Mouse (Mus musculus) MEL (cell line): ENCODE measurements around the gene Sftpd. TPM values are rescaled to one million over a fixed set of nuclear protein-coding genes. Genes with fewer than 3 reads are reported as not detected.

Experiments
- DNase-seq: peaks from one replicate; pipeline ENCODE4 v3.0.0; 2011; ENCODE audit warnings: low read depth, low spot score
- H3K27ac ChIP-seq: 2 replicates; pipeline ENCODE4 v1.5.1; 2012; ENCODE audit warnings: low read depth, mild to moderate bottlenecking, control low read depth, low read length, moderate library complexity; ENCODE audit not compliant: control insufficient read depth
- H3K27me3 ChIP-seq, 2 experiments: fragments of 150-350 bp in 1 of 2; sonication (generic) in 1 of 2; 2 replicates each; pipeline ENCODE4 v1.6.1; 2012; ENCODE audit warnings: low read length in 2 of 2, mild to moderate bottlenecking in 2 of 2, improper control_type of control experiment in 1 of 2, moderate library complexity in 1 of 2; ENCODE audit not compliant: insufficient read depth in 2 of 2, control insufficient read depth in 1 of 2
- H3K36me3 ChIP-seq, 2 experiments: 2 replicates each; pipeline ENCODE4 v1.6.1; 2012 to 2014; ENCODE audit warnings: low read length in 2 of 2, improper control_type of control experiment in 1 of 2, inconsistent platforms in 1 of 2, mild to moderate bottlenecking in 1 of 2; ENCODE audit not compliant: insufficient read depth in 2 of 2, control insufficient read depth in 1 of 2
- H3K4me1 ChIP-seq, 2 experiments: fragments of 150-350 bp in 1 of 2; sonication (generic) in 1 of 2; 2 replicates each; pipeline ENCODE4 v1.6.1; 2012; ENCODE audit warnings: low read length in 2 of 2, improper control_type of control experiment in 1 of 2, mild to moderate bottlenecking in 1 of 2; ENCODE audit not compliant: insufficient read depth in 2 of 2, control insufficient read depth in 1 of 2
- H3K4me3 ChIP-seq, 2 experiments: fragments of 150-350 bp in 1 of 2; sonication (generic) in 1 of 2; 2 replicates each; pipeline ENCODE4 v1.5.1; 2012; ENCODE audit warnings: low read depth in 2 of 2, low read length in 2 of 2, mild to moderate bottlenecking in 2 of 2, moderate library complexity in 2 of 2, control low read depth in 1 of 2, improper control_type of control experiment in 1 of 2; ENCODE audit not compliant: control insufficient read depth in 1 of 2, insufficient read depth in 1 of 2
- H3K79me2 ChIP-seq: 2 replicates; pipeline ENCODE4 v1.6.1; 2012; ENCODE audit warnings: mild to moderate bottlenecking, low read length, moderate library complexity; ENCODE audit not compliant: control insufficient read depth, poor library complexity, insufficient read depth
- H3K9ac ChIP-seq: 2 replicates; pipeline ENCODE4 v1.6.1; 2012; ENCODE audit warnings: low read depth, mild to moderate bottlenecking, control low read depth, low read length, moderate library complexity; ENCODE audit not compliant: control insufficient read depth, poor library complexity, severe bottlenecking
- H3K9me3 ChIP-seq: fragments of 150-350 bp; sonication (generic); replicated peaks from 2 replicates; pipeline ENCODE4 v1.6.1; 2012; ENCODE audit warnings: mild to moderate bottlenecking, low read length, improper control_type of control experiment, moderate library complexity; ENCODE audit not compliant: insufficient read depth
- BHLHE40 ChIP-seq: IDR thresholded peaks from 2 replicates; pipeline ENCODE4 v1.6.1; 2012; ENCODE audit warnings: low read depth, mild to moderate bottlenecking, inconsistent platforms, low read length, improper control_type of control experiment, borderline replicate concordance
- CHD1 ChIP-seq: IDR thresholded peaks from 2 replicates; pipeline ENCODE4 v1.6.1; 2012; ENCODE audit warnings: low read depth, mild to moderate bottlenecking, inconsistent platforms, low read length, improper control_type of control experiment
- CTCF ChIP-seq, 3 experiments: IDR thresholded peaks in 2 of 3; conservative IDR thresholded peaks in 1 of 3; 2 replicates each; pipeline ENCODE4 v1.5.1; 2011 to 2012; ENCODE audit warnings: low read length in 3 of 3, low read depth in 2 of 3, mild to moderate bottlenecking in 2 of 3, improper control_type of control experiment in 1 of 3, inconsistent platforms in 1 of 3, mixed read lengths in 1 of 3, moderate library complexity in 1 of 3; ENCODE audit not compliant: control insufficient read depth in 1 of 3, insufficient read depth in 1 of 3, poor library complexity in 1 of 3, severe bottlenecking in 1 of 3
- E2F4 ChIP-seq: IDR thresholded peaks from 2 replicates; pipeline ENCODE4 v1.6.1; 2011; ENCODE audit warnings: low read depth, low read length, improper control_type of control experiment, borderline replicate concordance
- ELF1 ChIP-seq: IDR thresholded peaks from 2 replicates; pipeline ENCODE4 v1.6.1; 2014; ENCODE audit warnings: low read depth, mild to moderate bottlenecking, inconsistent platforms, low read length, improper control_type of control experiment, moderate library complexity
- ETS1 ChIP-seq: IDR thresholded peaks from 2 replicates; pipeline ENCODE4 v1.6.1; 2012; ENCODE audit warnings: low read depth, mild to moderate bottlenecking, inconsistent platforms, low read length, improper control_type of control experiment, moderate library complexity
- GABPA ChIP-seq: IDR thresholded peaks from 2 replicates; pipeline ENCODE4 v1.6.1; 2012; ENCODE audit warnings: low read depth, mild to moderate bottlenecking, inconsistent platforms, low read length, improper control_type of control experiment, moderate library complexity
- HCFC1 ChIP-seq: IDR thresholded peaks from 2 replicates; pipeline ENCODE4 v1.6.1; 2012; ENCODE audit warnings: low read depth, mild to moderate bottlenecking, inconsistent platforms, low read length, improper control_type of control experiment, moderate library complexity
- JUND ChIP-seq: IDR thresholded peaks from 2 replicates; pipeline ENCODE4 v1.6.1; 2011; ENCODE audit warnings: low read depth, mild to moderate bottlenecking, improper control_type of control experiment, low read length
- MEF2A ChIP-seq: IDR thresholded peaks from 2 replicates; pipeline ENCODE4 v1.6.1; 2014; ENCODE audit warnings: low read depth, mild to moderate bottlenecking, inconsistent platforms, low read length, improper control_type of control experiment; ENCODE audit not compliant: poor library complexity, insufficient replicate concordance, severe bottlenecking; ENCODE audit errors: extremely low read depth
- MYB ChIP-seq: IDR thresholded peaks from 2 replicates; pipeline ENCODE4 v1.6.1; 2011; ENCODE audit warnings: mild to moderate bottlenecking, low read depth, low read length, improper control_type of control experiment
- NELFE ChIP-seq: IDR thresholded peaks from 2 replicates; pipeline ENCODE4 v1.6.1; 2011; ENCODE audit warnings: low read depth, low read length, improper control_type of control experiment
- NRF1 ChIP-seq: IDR thresholded peaks from 2 replicates; pipeline ENCODE4 v1.6.1; 2014; ENCODE audit warnings: low read depth, mild to moderate bottlenecking, inconsistent platforms, low read length, improper control_type of control experiment, moderate library complexity; ENCODE audit not compliant: poor library complexity, insufficient read depth, severe bottlenecking
- POLR2AphosphoS2 ChIP-seq: IDR thresholded peaks from 2 replicates; pipeline ENCODE4 v1.6.1; 2011; ENCODE audit warnings: low read length, improper control_type of control experiment
- POLR2AphosphoS5 ChIP-seq: IDR thresholded peaks from 2 replicates; pipeline ENCODE4 v1.6.1; 2012; ENCODE audit warnings: low read depth, borderline replicate concordance, mild to moderate bottlenecking, inconsistent platforms, low read length, moderate library complexity, mixed read lengths
- RAD21 ChIP-seq: IDR thresholded peaks from 2 replicates; pipeline ENCODE4 v1.6.1; 2011; ENCODE audit warnings: mild to moderate bottlenecking, low read depth, low read length, improper control_type of control experiment
- SIN3A ChIP-seq: IDR thresholded peaks from 2 replicates; pipeline ENCODE4 v1.6.1; 2012; ENCODE audit warnings: low read length, improper control_type of control experiment, inconsistent platforms
- SMC3 ChIP-seq: IDR thresholded peaks from 2 replicates; pipeline ENCODE4 v1.6.1; 2011; ENCODE audit warnings: low read depth, low read length, improper control_type of control experiment
- TAL1 ChIP-seq: IDR thresholded peaks from 2 replicates; pipeline ENCODE4 v1.6.1; 2012; ENCODE audit warnings: mild to moderate bottlenecking, inconsistent platforms, low read length, moderate library complexity, mixed read lengths
- TBP ChIP-seq: IDR thresholded peaks from 2 replicates; pipeline ENCODE4 v1.8.0; 2011; ENCODE audit warnings: low read depth, low read length, improper control_type of control experiment
- TCF12 ChIP-seq: IDR thresholded peaks from 2 replicates; pipeline ENCODE4 v1.6.1; 2014; ENCODE audit warnings: low read depth, mild to moderate bottlenecking, inconsistent platforms, low read length, improper control_type of control experiment, moderate library complexity
- USF1 ChIP-seq: IDR thresholded peaks from 2 replicates; pipeline ENCODE4 v1.6.1; 2014; ENCODE audit warnings: low read depth, mild to moderate bottlenecking, inconsistent platforms, low read length, improper control_type of control experiment, moderate library complexity
- USF2 ChIP-seq, 2 experiments: IDR thresholded peaks; 2 replicates each; pipeline ENCODE4 v1.6.1; 2011 to 2012; ENCODE audit warnings: improper control_type of control experiment in 2 of 2, low read length in 2 of 2, borderline replicate concordance in 1 of 2, inconsistent platforms in 1 of 2, low read depth in 1 of 2, mild to moderate bottlenecking in 1 of 2; ENCODE audit not compliant: insufficient read depth in 1 of 2
- ZKSCAN1 ChIP-seq: IDR thresholded peaks from 2 replicates; pipeline ENCODE4 v1.6.1; 2012; ENCODE audit warnings: low read depth, mild to moderate bottlenecking, inconsistent platforms, low read length, improper control_type of control experiment, moderate library complexity
- polyA plus RNA-seq, 2 experiments: library from polyadenylated mRNA; stranded (reverse) in 1 of 2; unstranded in 1 of 2; fragments of >175 nt in 1 of 2; fragments of >200 nt in 1 of 2; gene quantifications; 2 replicates each; pipeline versions ENCODE4 v1.2.1 to v1.2.4; 2012; ENCODE audit warnings: low replicate concordance in 2 of 2, low read depth in 1 of 2; ENCODE audit not compliant: insufficient read length in 2 of 2, insufficient read depth in 1 of 2, missing spikeins in 1 of 2
- total RNA-seq: library from RNA; depleted of rRNA; stranded (reverse); fragments of 300-350 nt; gene quantifications from 2 replicates; pipeline ENCODE4 v1.2.3, GENCODE M21; 2012

Sftpd gene
- total and polyA plus RNA-seq, 3 experiments, result not detected

- Histone ChIP-seq H3K79me2 (no peaks in the 10 kb centered on the region), H3K9ac (no peak overlapping the region), H3K36me3 (no peaks in the 10 kb centered on the region), H3K27ac (no peak overlapping the region), H3K4me3 (no peak overlapping the region), H3K27me3 (no peaks in the 10 kb centered on the region), H3K4me1 (no peaks in the 10 kb centered on the region), H3K9me3 (no peaks in the 10 kb centered on the region)
- DNase-seq, result no peak
- TF ChIP-seq ELF1, result no peak
- no peak for TF ChIP-seq BHLHE40
- no peak for TF ChIP-seq NELFE
- no peak for TF ChIP-seq SMC3
- no peak for TF ChIP-seq MYB
- no peak for TF ChIP-seq USF2 (IDR thresholded peaks at IDR 0.05; ENCODE audit: borderline replicate concordance in 1 of 2, insufficient read depth in 1 of 2, low read depth in 1 of 2, low read length in 2 of 2)
These were observed 16.4 kb downstream of the Sftpd start for GRCm38 (mm10) chr14:41168567-41168966.

DNA sequence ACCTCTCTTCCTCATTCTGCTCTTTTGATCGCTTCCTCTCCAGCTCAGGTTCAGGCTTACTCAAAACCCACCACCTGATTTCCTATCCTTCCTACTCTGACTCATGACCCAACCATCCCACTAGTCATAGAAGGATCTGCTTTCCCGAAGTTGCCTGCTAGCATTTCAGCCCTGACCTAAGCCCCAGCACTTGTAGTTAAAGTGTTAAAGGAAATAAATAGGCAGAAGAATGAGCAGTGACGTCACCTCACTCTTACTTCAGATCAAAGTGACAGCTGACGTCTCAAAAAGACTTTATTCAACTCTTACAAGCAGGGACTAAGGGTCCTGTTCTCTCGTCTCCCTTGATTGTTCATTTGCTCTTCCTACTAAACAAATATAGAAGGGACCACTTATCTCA lies 17.7 kb downstream of the Sftpd start:
- Histone ChIP-seq H3K4me3 (no peak overlapping the region), H3K27me3 (no peaks in the 10 kb centered on the region), H3K27ac (no peak overlapping the region), H3K9me3 (no peaks in the 10 kb centered on the region), H3K4me1 (no peaks in the 10 kb centered on the region), H3K36me3 (no peaks in the 10 kb centered on the region), H3K9ac (no peak overlapping the region), H3K79me2 (no peaks in the 10 kb centered on the region)
- no peak for DNase-seq
- TF ChIP-seq HCFC1 (no peak), NRF1 (no peak), GABPA (no peak), ZKSCAN1 (no peak), BHLHE40 (no peak), JUND (no peak), SIN3A (no peak), POLR2AphosphoS5 (no peak), TBP (no peak), TCF12 (no peak), ELF1 (no peak)

GRCm38 (mm10) chr14:41162663-41163062 lies 22.3 kb downstream of the Sftpd start:
- H3K9me3 ChIP-seq, result no peaks in the 10 kb centered on the region
- no peaks in the 10 kb centered on the region for H3K79me2 ChIP-seq
- DNase-seq, result peak; percentile 6
- no peak overlapping the region for H3K9ac ChIP-seq
- H3K27ac ChIP-seq, result no peak overlapping the region
- H3K4me1 ChIP-seq, result no peaks in the 10 kb centered on the region
- no peaks in the 10 kb centered on the region for H3K27me3 ChIP-seq
- H3K4me3 ChIP-seq, result no peak overlapping the region
- no peaks in the 10 kb centered on the region for H3K36me3 ChIP-seq
- TF ChIP-seq MEF2A, result no peak
- no peak for TF ChIP-seq ELF1
- peak; percentile 26 for TF ChIP-seq RAD21
- no peak for TF ChIP-seq MYB
- TF ChIP-seq USF1, result no peak
- TF ChIP-seq CTCF (IDR thresholded peaks at IDR 0.05 in 2 of 3, conservative IDR thresholded peaks at IDR 0.05 in 1 of 3; ENCODE audit: control insufficient read depth in 1 of 3, insufficient read depth in 1 of 3, low read depth in 2 of 3, low read length in 3 of 3, poor library complexity in 1 of 3, severe bottlenecking in 1 of 3), result peak; percentile 19 to 68 (median 45); a peak in 5 of 6 replicates
- TF ChIP-seq POLR2AphosphoS2, result no peak
- TF ChIP-seq GABPA, result no peak
- no peak for TF ChIP-seq ETS1
- no peak for TF ChIP-seq NRF1
- peak; percentile 34 for TF ChIP-seq SMC3
- TF ChIP-seq TAL1, result no peak
- TF ChIP-seq HCFC1, result no peak
- TF ChIP-seq NELFE, result no peak
- no peak for TF ChIP-seq CHD1
- TF ChIP-seq E2F4, result no peak
- no peak for TF ChIP-seq SIN3A
